Mouse (Mus musculus) hindbrain, embryonic 15.5 days (tissue): ENCODE data around the gene Acer2. TPM values are rescaled to one million over a fixed set of nuclear protein-coding genes. Genes with fewer than 3 reads are reported as not detected.

Source experiments
- ATAC-seq: fragments of 200-750 bp; cut with Nextera tagmentation; 2 replicates; pipeline ENCODE4 v1.8.0; 2017; ENCODE audit warnings: low read depth, moderate number of reproducible peaks, moderate TSS enrichment; ENCODE audit not compliant: low FRiP score
- H3K27ac ChIP-seq: fragments of 300-500 bp; sonication (generic); replicated peaks from 2 replicates; pipeline ENCODE4 v1.5.1; 2015; ENCODE audit warnings: mild to moderate bottlenecking, inconsistent platforms
- H3K27me3 ChIP-seq: fragments of 300-500 bp; sonication (generic); 2 replicates; pipeline ENCODE4 v1.6.1; 2015; ENCODE audit warnings: control low read depth, inconsistent platforms
- H3K36me3 ChIP-seq: fragments of 300-500 bp; sonication (generic); 2 replicates; pipeline ENCODE4 v1.6.1; 2015; ENCODE audit warnings: control low read depth, inconsistent platforms
- H3K4me1 ChIP-seq: fragments of 300-500 bp; sonication (generic); replicated peaks from 2 replicates; pipeline ENCODE4 v1.6.1; 2015; ENCODE audit warnings: control low read depth, inconsistent platforms
- H3K4me2 ChIP-seq: fragments of 300-500 bp; sonication (generic); 2 replicates; pipeline ENCODE4 v1.6.1; 2015; ENCODE audit warnings: moderate library complexity, mild to moderate bottlenecking, inconsistent platforms
- H3K4me3 ChIP-seq: fragments of 300-500 bp; sonication (generic); 2 replicates; pipeline ENCODE4 v1.5.1; 2015; ENCODE audit warnings: mild to moderate bottlenecking, inconsistent platforms
- H3K9ac ChIP-seq: fragments of 300-500 bp; sonication (generic); 2 replicates; pipeline ENCODE4 v1.6.1; 2015; ENCODE audit warnings: inconsistent platforms
- H3K9me3 ChIP-seq: fragments of 300-500 bp; sonication (generic); 2 replicates; pipeline ENCODE4 v1.6.1; 2016; ENCODE audit warnings: control low read depth, inconsistent platforms
- WGBS: fragments of 180-500 bp; shearing (Covaris S2); methylation state at CpG from one replicate; pipeline ENCODE4 v1.1.7; 2015; 5-methylcytosine and 5-hydroxymethylcytosine counted together
- polyA plus RNA-seq: library from polyadenylated mRNA; unstranded; fragments of >200 nt; fragmentation: Nextera tagmentation; extraction: Ambion mirVana; gene quantifications from 2 replicates; pipeline ENCODE4 v1.2.1, GENCODE M21; 2015

The Acer2 gene
- polyA plus RNA-seq, 1 experiment from 2014 or later = 20.2 TPM

GRCm38 (mm10) chr4:86858070-86858440 is 16.1 kb upstream of the Acer2 start:
- H3K9me3 ChIP-seq = no peaks in the 10 kb centered on the region
- H3K4me2 ChIP-seq = peak overlapping the region; percentile 87
- WGBS = 60% methylated on average over 12 of the region's 12 CpGs
- H3K4me3 ChIP-seq = peak overlapping the region; percentile 84
- H3K27me3 ChIP-seq = no peaks in the 10 kb centered on the region
- peak overlapping the region; percentile 87 for H3K9ac ChIP-seq
- ATAC-seq = no peak
- H3K27ac ChIP-seq = peak overlapping the region; percentile 98
- H3K36me3 ChIP-seq = peaks cover 20% of the 10 kb centered on the region
- peaks cover 20% of the 10 kb centered on the region for H3K4me1 ChIP-seq

GRCm38 (mm10) chr4:86864087-86864486 is 10.1 kb upstream of the Acer2 start:
- H3K4me3 ChIP-seq = no peak overlapping the region
- 87% methylated on average over 5 of the region's 5 CpGs for WGBS
- no peak overlapping the region for H3K4me2 ChIP-seq
- H3K9me3 ChIP-seq = no peaks in the 10 kb centered on the region
- no peak for ATAC-seq
- no peak overlapping the region for H3K27ac ChIP-seq
- H3K9ac ChIP-seq = no peak overlapping the region
- no peaks in the 10 kb centered on the region for H3K4me1 ChIP-seq
- H3K36me3 ChIP-seq = no peaks in the 10 kb centered on the region
- H3K27me3 ChIP-seq = no peaks in the 10 kb centered on the region

- no peaks in the 10 kb centered on the region for H3K9me3 ChIP-seq
- H3K9ac ChIP-seq = no peak overlapping the region
- H3K4me1 ChIP-seq = peaks cover 10% of the 10 kb centered on the region
- H3K4me2 ChIP-seq = no peak overlapping the region
- H3K36me3 ChIP-seq = no peaks in the 10 kb centered on the region
- no peak overlapping the region for H3K27ac ChIP-seq
- no peak for ATAC-seq
- no peaks in the 10 kb centered on the region for H3K27me3 ChIP-seq
- no peak overlapping the region for H3K4me3 ChIP-seq
These were observed 2.2 kb upstream of the Acer2 start for GRCm38 (mm10) chr4:86871988-86872387.

DNA sequence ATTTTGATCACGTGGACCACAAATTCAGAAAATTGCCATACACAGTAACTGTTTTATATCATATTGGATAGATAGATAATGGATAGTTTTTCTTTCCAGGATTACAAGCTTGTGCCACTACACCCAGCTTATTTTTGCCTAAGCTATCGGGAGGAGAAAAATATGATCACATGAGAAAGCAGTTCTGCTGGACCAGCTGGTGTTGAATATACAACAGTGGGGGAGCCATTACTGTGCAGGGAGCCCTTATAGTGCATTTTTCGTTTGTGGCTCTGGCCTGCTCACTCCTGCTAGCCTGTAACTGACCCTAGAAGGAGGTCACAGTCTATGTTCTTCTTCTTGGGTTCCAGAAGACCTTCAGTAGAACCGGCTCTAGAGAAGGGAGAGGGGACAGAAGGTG is 1.1 kb upstream of the Acer2 start:
- Histone ChIP-seq H3K4me1 (peaks cover 10% of the 10 kb centered on the region), H3K27me3 (no peaks in the 10 kb centered on the region), H3K36me3 (no peaks in the 10 kb centered on the region), H3K9ac (no peak overlapping the region), H3K27ac (no peak overlapping the region), H3K4me2 (no peak overlapping the region), H3K9me3 (no peaks in the 10 kb centered on the region), H3K4me3 (no peak overlapping the region)
- 50% methylated on average over 4 of the region's 4 CpGs for WGBS
- ATAC-seq = no peak

- WGBS = 95% methylated on average over 2 of the region's 2 CpGs
These were observed 5.3 kb downstream of the Acer2 start for GRCm38 (mm10) chr4:86879477-86879876.

DNA sequence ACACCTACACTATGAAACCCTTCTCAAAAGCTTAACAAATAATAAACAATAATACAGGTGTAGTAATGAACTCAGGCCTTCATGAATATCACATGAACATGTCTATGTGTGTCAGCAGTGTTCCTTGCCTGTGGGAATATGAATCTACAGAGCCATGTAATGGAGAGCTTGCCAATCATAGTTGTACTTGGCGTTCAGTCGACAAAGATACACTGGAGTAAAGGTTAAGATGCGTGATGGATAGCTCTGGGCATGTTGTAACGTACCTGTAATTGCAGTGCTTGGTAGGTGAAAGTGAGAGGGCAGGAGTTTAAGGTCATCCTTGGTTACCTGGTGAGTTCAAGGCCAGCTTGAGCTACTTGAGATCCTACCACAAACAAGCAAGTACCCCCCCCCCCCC is 7.0 kb downstream of the Acer2 start:
- no peak for ATAC-seq

More at GRCm38 (mm10) chr4:86879477-86879876, 5.3 kb downstream of the Acer2 start:
- Histone ChIP-seq H3K4me1 (peaks cover 10% of the 10 kb centered on the region), H3K9ac (no peak overlapping the region), H3K27ac (no peak overlapping the region), H3K4me3 (no peak overlapping the region), H3K9me3 (no peaks in the 10 kb centered on the region), H3K27me3 (no peaks in the 10 kb centered on the region), H3K4me2 (no peak overlapping the region), H3K36me3 (no peaks in the 10 kb centered on the region)
- ATAC-seq = no peak

DNA sequence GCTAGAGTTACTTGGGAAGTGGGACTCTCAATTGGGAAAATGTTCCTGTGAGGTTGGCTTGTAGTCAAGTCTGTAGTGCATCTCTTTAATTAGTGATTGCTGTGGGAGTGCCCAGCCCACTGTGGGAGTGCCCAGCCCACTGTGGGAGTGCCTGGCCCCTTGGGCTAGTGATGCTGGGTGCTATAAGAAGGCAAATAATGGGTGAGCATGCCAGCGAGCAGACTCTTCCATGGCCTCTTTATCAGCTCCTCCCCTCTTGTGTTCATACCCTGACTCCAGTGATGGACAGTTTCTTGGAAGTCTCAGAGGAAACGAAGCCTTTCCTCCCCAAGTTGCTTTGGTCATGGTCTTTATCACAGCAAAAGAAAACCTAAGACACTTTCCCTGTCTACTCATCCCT is 8.2 kb downstream of the Acer2 start:
- Histone ChIP-seq H3K9me3 (no peaks in the 10 kb centered on the region), H3K4me3 (no peak overlapping the region), H3K36me3 (no peaks in the 10 kb centered on the region), H3K27me3 (no peaks in the 10 kb centered on the region), H3K27ac (no peak overlapping the region), H3K9ac (no peak overlapping the region), H3K4me1 (no peaks in the 10 kb centered on the region), H3K4me2 (no peak overlapping the region)
- WGBS = 79% methylated on average over 2 of the region's 2 CpGs
- ATAC-seq = no peak

More for the DNA sequence above, 7.0 kb downstream of the Acer2 start:
- H3K27ac ChIP-seq = no peak overlapping the region
- no peak overlapping the region for H3K4me3 ChIP-seq
- H3K36me3 ChIP-seq = no peaks in the 10 kb centered on the region
- no peaks in the 10 kb centered on the region for H3K9me3 ChIP-seq
- H3K27me3 ChIP-seq = no peaks in the 10 kb centered on the region
- H3K4me2 ChIP-seq = no peak overlapping the region
- no peak overlapping the region for H3K9ac ChIP-seq
- WGBS = 86% methylated on average over 4 of the region's 4 CpGs
- no peaks in the 10 kb centered on the region for H3K4me1 ChIP-seq

- no peak for ATAC-seq
- H3K4me2 ChIP-seq = no peak overlapping the region
- H3K27ac ChIP-seq = no peak overlapping the region
- WGBS = 39% methylated on average over 4 of the region's 4 CpGs
- H3K4me3 ChIP-seq = no peak overlapping the region
- H3K9me3 ChIP-seq = no peaks in the 10 kb centered on the region
- no peaks in the 10 kb centered on the region for H3K4me1 ChIP-seq
- H3K9ac ChIP-seq = no peak overlapping the region
- no peaks in the 10 kb centered on the region for H3K27me3 ChIP-seq
- no peaks in the 10 kb centered on the region for H3K36me3 ChIP-seq
These were observed 10.7 kb downstream of the Acer2 start for GRCm38 (mm10) chr4:86884945-86885344.

DNA sequence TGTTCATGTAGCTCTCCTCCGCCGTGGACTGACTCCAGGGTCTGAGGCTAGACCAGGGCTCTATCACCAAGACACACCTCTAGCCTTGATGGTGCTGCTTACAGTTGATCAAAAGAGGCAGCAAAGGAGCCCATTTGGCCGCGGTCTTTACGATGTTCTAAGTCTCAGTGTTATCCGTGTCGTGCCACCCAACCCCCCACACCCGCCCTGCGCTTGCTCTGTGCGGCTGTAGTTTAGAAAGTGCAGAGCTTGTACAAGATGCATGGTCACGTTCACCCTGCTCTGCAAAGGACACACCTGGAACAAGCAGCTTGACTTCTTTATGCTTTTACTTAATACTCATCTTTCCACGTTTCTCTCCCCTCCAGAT is 11.6 kb downstream of the Acer2 start:
- 64% methylated on average over 12 of the region's 12 CpGs for WGBS
- no peaks in the 10 kb centered on the region for H3K36me3 ChIP-seq
- H3K9me3 ChIP-seq = no peaks in the 10 kb centered on the region
- no peak overlapping the region for H3K9ac ChIP-seq
- peak overlapping the region; percentile 39 for H3K4me2 ChIP-seq
- peak overlapping the region; percentile 7; the same call in 1 of the 2 replicates for H3K4me3 ChIP-seq
- H3K4me1 ChIP-seq = no peaks in the 10 kb centered on the region
- no peak for ATAC-seq
- no peak overlapping the region for H3K27ac ChIP-seq
- H3K27me3 ChIP-seq = no peaks in the 10 kb centered on the region

GRCm38 (mm10) chr4:86886160-86886878 is 12.1 kb downstream of the Acer2 start:
- no peak for ATAC-seq

DNA sequence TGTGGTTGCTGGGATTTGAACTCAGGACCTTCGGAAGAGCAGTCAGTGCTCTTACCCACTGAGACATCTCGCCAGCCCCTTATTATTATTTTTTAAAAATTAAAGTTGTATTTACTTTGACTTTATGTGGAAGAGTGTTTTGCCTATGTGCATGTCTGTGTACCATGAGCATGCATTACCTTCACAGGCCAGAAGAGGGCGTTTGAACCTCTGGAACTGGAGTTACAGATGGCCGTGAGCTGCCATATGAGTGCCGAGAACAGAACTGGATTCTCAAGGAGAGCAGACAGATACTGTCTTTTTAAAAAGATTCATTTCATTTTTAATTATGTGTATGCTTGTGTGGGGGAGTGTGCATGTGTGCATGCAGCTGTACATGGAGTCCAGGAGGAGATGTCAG is 13.7 kb downstream of the Acer2 start:
- no peak overlapping the region for H3K27ac ChIP-seq
- no peaks in the 10 kb centered on the region for H3K9me3 ChIP-seq
- no peaks in the 10 kb centered on the region for H3K4me1 ChIP-seq
- no peak overlapping the region for H3K9ac ChIP-seq
- H3K27me3 ChIP-seq = no peaks in the 10 kb centered on the region
- no peaks in the 10 kb centered on the region for H3K36me3 ChIP-seq
- no peak overlapping the region for H3K4me2 ChIP-seq
- H3K4me3 ChIP-seq = no peak overlapping the region
- ATAC-seq = no peak
- WGBS = 70% methylated on average over 5 of the region's 5 CpGs

More at GRCm38 (mm10) chr4:86886160-86886878, 12.1 kb downstream of the Acer2 start:
- 52% methylated on average over 18 of the region's 18 CpGs for WGBS
- no peaks in the 10 kb centered on the region for H3K27me3 ChIP-seq
- no peaks in the 10 kb centered on the region for H3K4me1 ChIP-seq
- H3K9ac ChIP-seq = no peak overlapping the region
- no peaks in the 10 kb centered on the region for H3K36me3 ChIP-seq
- H3K4me2 ChIP-seq = peak overlapping the region; percentile 39
- H3K9me3 ChIP-seq = no peaks in the 10 kb centered on the region
- H3K27ac ChIP-seq = no peak overlapping the region
- peak overlapping the region; percentile 7; the same call in 1 of the 2 replicates for H3K4me3 ChIP-seq

GRCm38 (mm10) chr4:86897411-86897810 is 23.2 kb downstream of the Acer2 start:
- Histone ChIP-seq H3K36me3 (no peaks in the 10 kb centered on the region), H3K27me3 (no peaks in the 10 kb centered on the region), H3K4me2 (no peak overlapping the region), H3K27ac (no peak overlapping the region), H3K4me3 (no peak overlapping the region), H3K4me1 (no peaks in the 10 kb centered on the region), H3K9me3 (no peaks in the 10 kb centered on the region), H3K9ac (no peak overlapping the region)
- no peak for ATAC-seq
- WGBS = 82% methylated on average over 7 of the region's 7 CpGs
